Mouse (Mus musculus): ENCODE data around the gene Gm29776. TPM values are rescaled to one million over a fixed set of nuclear protein-coding genes. Genes with fewer than 3 reads are reported as not detected.

Gene Gm29776
- polyA plus RNA-seq, 1 experiment from 2014 or later: 0.15 TPM

DNA sequence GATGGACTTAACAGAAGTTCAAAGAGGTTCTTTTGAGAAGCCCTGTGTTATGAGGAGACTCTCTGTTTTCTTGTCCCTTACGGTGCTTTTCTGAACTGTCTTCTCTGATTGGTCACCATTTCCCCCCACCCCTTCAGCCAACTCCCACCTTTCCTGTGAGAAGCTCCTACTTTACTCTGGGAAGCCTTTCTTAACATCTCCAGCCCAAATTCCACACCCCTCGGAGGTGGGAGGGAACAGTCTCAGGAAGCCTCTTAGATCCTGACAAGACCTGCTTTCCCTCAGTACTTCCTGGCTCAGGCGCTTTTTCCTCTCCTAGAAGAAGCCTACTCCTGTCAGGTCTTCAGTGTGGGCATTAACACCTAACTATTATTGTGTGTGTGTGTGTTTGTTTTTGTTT is 953 bp upstream of the Gm29776 start:
- Histone ChIP-seq H3K36me3 (ENCODE audit: control insufficient read depth, insufficient read depth, low read length) (no peaks in the 10 kb centered on the region), H3K4me3 (ENCODE audit: low read depth, low read length) (no peak overlapping the region), H3K27ac (ENCODE audit: low read length) (no peak overlapping the region), H3K4me1 (ENCODE audit: control insufficient read depth, insufficient read depth, low read length) (no peaks in the 10 kb centered on the region), H3K9ac (ENCODE audit: low read depth, low read length) (no peak overlapping the region), H3K9me3 (replicated peaks; ENCODE audit: control insufficient read depth, low read length, poor library complexity, severe bottlenecking) (no peaks in the 10 kb centered on the region), H3K27me3 (ENCODE audit: control insufficient read depth, insufficient read depth, low read depth, low read length) (no peaks in the 10 kb centered on the region), H3K4me2 (ENCODE audit: low read length) (no peak overlapping the region)
- ATAC-seq: no peak
- 51% methylated on average over 3 of the region's 3 CpGs for WGBS

DNA sequence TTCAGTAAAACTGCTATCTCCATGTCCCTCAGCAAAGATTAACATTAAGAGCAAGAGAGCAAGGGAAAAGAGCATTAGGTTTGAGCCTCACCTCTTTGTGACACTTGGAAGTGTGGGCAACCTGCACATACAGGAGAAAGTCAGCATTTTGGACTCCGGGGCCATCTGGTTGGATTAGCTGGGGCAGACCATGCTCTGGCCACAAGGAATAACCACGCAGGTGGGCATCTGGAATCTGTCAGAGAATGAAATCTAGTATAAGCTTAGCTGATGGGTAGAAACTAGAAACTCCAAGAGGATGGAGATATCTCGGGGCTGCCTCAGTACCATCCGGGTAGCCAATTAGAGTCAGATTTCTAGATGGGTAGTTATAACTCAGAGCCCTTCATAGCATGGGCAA is 1.9 kb downstream of the Gm29776 start:
- ATAC-seq: no peak
- Histone ChIP-seq H3K36me3 (ENCODE audit: control insufficient read depth, insufficient read depth, low read length) (peaks cover 6% of the 10 kb centered on the region; the same call in 1 of the 2 replicates), H3K4me3 (ENCODE audit: low read depth, low read length) (no peak overlapping the region), H3K4me1 (ENCODE audit: control insufficient read depth, insufficient read depth, low read length) (no peaks in the 10 kb centered on the region), H3K9ac (ENCODE audit: low read depth, low read length) (no peak overlapping the region), H3K27ac (ENCODE audit: low read length) (no peak overlapping the region), H3K4me2 (ENCODE audit: low read length) (no peak overlapping the region), H3K27me3 (ENCODE audit: control insufficient read depth, insufficient read depth, low read depth, low read length) (no peaks in the 10 kb centered on the region), H3K9me3 (replicated peaks; ENCODE audit: control insufficient read depth, low read length, poor library complexity, severe bottlenecking) (no peaks in the 10 kb centered on the region)
- 86% methylated on average over 4 of the region's 4 CpGs for WGBS

DNA sequence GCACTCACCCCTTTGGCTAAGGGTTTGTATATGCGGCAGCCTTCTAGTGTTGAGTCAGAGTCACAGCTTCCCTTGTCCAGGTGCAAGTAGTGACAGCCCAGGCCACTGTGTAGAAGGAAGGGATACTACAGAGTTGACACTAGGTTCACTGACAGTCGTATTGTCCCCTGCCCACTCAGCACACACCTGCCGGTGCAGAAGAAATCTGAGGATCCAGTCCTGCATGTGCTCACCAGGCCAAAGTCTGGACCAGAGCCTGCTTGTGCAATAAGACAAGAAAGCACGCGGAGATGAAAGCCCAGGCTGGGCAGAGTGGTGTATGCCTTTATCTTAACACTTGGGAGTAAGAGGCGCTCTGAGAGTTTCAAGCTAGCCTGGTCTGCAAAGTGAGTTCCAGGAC is 3.6 kb downstream of the Gm29776 start:
- Histone ChIP-seq H3K27ac (ENCODE audit: low read length) (no peak overlapping the region), H3K27me3 (ENCODE audit: control insufficient read depth, insufficient read depth, low read depth, low read length) (no peaks in the 10 kb centered on the region), H3K4me1 (ENCODE audit: control insufficient read depth, insufficient read depth, low read length) (no peaks in the 10 kb centered on the region), H3K4me2 (ENCODE audit: low read length) (no peak overlapping the region), H3K9me3 (replicated peaks; ENCODE audit: control insufficient read depth, low read length, poor library complexity, severe bottlenecking) (no peaks in the 10 kb centered on the region), H3K36me3 (ENCODE audit: control insufficient read depth, insufficient read depth, low read length) (peaks cover 12% of the 10 kb centered on the region; the same call in 1 of the 2 replicates), H3K9ac (ENCODE audit: low read depth, low read length) (no peak overlapping the region), H3K4me3 (ENCODE audit: low read depth, low read length) (no peak overlapping the region)
- no peak for ATAC-seq
- 80% methylated on average over 6 of the region's 6 CpGs for WGBS

DNA sequence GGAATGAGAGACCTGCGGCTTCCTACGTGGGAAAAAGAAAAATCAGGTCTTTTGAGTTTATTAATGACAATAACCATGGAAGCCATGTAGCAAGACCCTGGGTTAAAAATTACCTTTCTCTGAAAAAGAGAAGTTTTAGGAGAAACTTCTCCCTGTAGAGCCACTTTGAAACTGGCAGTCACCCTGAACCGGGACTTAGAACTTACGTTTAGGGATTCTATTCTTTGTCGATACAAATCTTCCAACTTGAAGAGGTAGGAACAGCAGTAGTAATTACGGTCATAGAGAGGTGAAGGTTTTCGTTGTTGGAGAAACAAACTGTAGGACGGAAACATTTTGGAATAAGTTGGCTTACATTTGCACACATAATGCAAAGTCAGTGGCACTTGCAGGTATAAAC is 11.4 kb downstream of the Gm29776 start:
- Histone ChIP-seq H3K36me3 (ENCODE audit: control insufficient read depth, insufficient read depth, low read length) (peaks cover 6% of the 10 kb centered on the region; the same call in 1 of the 2 replicates), H3K9me3 (replicated peaks; ENCODE audit: control insufficient read depth, low read length, poor library complexity, severe bottlenecking) (no peaks in the 10 kb centered on the region), H3K4me2 (ENCODE audit: low read length) (peak overlapping the region; percentile 81), H3K27me3 (ENCODE audit: control insufficient read depth, insufficient read depth, low read depth, low read length) (no peaks in the 10 kb centered on the region), H3K4me3 (ENCODE audit: low read depth, low read length) (peak overlapping the region; percentile 85), H3K4me1 (ENCODE audit: control insufficient read depth, insufficient read depth, low read length) (peaks cover 21% of the 10 kb centered on the region), H3K27ac (ENCODE audit: low read length) (peak overlapping the region; percentile 59), H3K9ac (ENCODE audit: low read depth, low read length) (peak overlapping the region; percentile 60)
- 7% methylated on average over 8 of the region's 8 CpGs for WGBS
- ATAC-seq: no peak

DNA sequence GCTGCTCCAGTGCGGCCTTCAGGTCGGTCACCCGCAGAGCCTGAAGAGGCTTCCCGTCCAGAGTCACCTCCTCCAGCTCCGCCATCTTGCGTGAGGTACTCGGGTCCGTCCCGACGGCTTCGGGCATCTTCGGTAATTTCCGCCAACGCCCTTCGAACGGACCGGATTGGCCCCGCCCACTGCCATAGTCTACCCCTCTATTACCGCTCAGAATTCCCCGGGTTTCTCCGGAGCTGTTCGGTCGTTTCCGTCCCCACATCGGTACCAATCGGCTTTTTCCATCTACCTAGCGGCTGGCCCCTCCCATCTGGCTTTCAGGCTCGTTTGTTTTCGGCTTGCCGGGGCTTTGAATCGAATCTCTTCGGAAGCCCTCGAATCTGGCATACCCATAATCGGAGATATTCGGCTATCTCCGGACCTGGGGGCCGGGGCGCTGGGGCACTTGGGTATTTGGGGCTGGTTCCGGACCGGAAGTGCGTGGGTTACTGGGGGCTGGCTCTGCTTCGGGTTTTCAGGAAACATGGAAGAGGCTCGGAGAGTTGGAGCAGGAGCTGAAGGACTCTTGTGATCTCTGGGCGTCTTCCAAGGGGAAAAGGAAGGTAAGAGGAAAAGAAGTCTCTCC is 12.0 kb downstream of the Gm29776 start, which contains the start of gene Acin1:
Gene Acin1 (minus strand): TSS at position 410 of the 622 bp plus-strand sequence.
- Histone ChIP-seq H3K4me3 (ENCODE audit: low read depth, low read length) (peak within 1 kb of the TSS; percentile 85), H3K4me2 (ENCODE audit: low read length) (peak within 1 kb of the TSS; percentile 81), H3K27me3 (ENCODE audit: control insufficient read depth, insufficient read depth, low read depth, low read length) (no peaks in the 10 kb centered on the region), H3K36me3 (ENCODE audit: control insufficient read depth, insufficient read depth, low read length) (peaks cover 6% of the 10 kb centered on the region; the same call in 1 of the 2 replicates), H3K9me3 (replicated peaks; ENCODE audit: control insufficient read depth, low read length, poor library complexity, severe bottlenecking) (no peaks in the 10 kb centered on the region), H3K27ac (ENCODE audit: low read length) (peak within 1 kb of the TSS; percentile 98), H3K9ac (ENCODE audit: low read depth, low read length) (peak within 1 kb of the TSS; percentile 94), H3K4me1 (ENCODE audit: control insufficient read depth, insufficient read depth, low read length) (peaks cover 21% of the 10 kb centered on the region)
- under 1% methylated on average over 44 of the region's 44 CpGs for WGBS
- peak; percentile 98 for ATAC-seq

DNA sequence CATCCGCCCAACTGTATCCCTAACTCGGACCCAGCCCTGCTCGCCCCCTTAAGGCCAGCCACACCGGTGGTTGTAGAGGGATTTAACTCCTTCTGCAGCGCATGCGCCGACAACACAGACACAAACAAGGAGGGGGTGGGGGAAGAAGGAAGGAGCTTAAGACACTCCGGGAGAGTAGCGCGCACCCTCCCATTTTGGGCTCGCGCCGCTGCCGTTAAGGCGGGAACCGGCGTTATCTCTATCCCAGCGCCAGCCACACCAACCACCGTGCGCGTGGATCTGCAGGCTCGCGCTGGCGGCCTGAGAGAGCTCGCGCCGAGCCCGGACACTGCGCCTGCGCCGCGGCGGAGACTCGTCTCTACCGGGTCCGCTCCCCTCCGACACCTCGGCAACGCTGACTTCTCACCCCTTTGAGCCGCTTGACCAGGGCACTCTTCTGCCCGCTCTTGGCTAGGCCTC is 12.5 kb downstream of the Gm29776 start, which contains the start of gene 1700123O20Rik:
Gene 1700123O20Rik (plus strand): TSS at position 154 of the 459 bp plus-strand sequence.
- ATAC-seq: peak; percentile 85
- Histone ChIP-seq H3K36me3 (ENCODE audit: control insufficient read depth, insufficient read depth, low read length) (peaks cover 7% of the 10 kb centered on the region; the same call in 1 of the 2 replicates), H3K4me1 (ENCODE audit: control insufficient read depth, insufficient read depth, low read length) (peaks cover 21% of the 10 kb centered on the region), H3K27me3 (ENCODE audit: control insufficient read depth, insufficient read depth, low read depth, low read length) (no peaks in the 10 kb centered on the region), H3K9me3 (replicated peaks; ENCODE audit: control insufficient read depth, low read length, poor library complexity, severe bottlenecking) (no peaks in the 10 kb centered on the region), H3K27ac (ENCODE audit: low read length) (peak within 1 kb of the TSS; percentile 98), H3K4me2 (ENCODE audit: low read length) (peak within 1 kb of the TSS; percentile 81), H3K9ac (ENCODE audit: low read depth, low read length) (peak within 1 kb of the TSS; percentile 94), H3K4me3 (ENCODE audit: low read depth, low read length) (peak within 1 kb of the TSS; percentile 85)
- WGBS: under 1% methylated on average over 41 of the region's 41 CpGs

DNA sequence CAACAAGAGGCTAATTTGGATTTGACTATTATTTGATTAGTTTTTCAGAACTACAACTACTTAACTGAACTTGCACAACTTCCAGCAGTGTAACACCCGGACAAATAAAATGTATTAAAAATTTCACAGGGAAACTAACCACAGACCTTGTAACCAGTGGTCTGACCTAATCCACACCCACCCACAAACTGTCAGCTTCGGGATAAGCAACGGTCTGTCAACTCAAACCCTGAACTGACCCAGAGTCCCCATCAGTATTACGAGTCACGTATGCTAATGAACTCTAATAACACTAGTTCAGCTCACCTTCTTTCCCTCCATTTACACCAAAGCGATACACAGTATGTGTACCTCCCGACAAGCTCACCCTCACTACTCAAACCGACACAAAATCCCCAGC is 13.2 kb downstream of the Gm29776 start:
- peak overlapping the region; percentile 85 for H3K4me3 ChIP-seq (ENCODE audit: low read depth, low read length)
- H3K9ac ChIP-seq (ENCODE audit: low read depth, low read length): peak overlapping the region; percentile 94
- H3K4me2 ChIP-seq (ENCODE audit: low read length): peak overlapping the region; percentile 61
- peak overlapping the region; percentile 98 for H3K27ac ChIP-seq (ENCODE audit: low read length)
- H3K4me1 ChIP-seq (ENCODE audit: control insufficient read depth, insufficient read depth, low read length): peaks cover 21% of the 10 kb centered on the region
- no peaks in the 10 kb centered on the region for H3K27me3 ChIP-seq (ENCODE audit: control insufficient read depth, insufficient read depth, low read depth, low read length)
- peaks cover 6% of the 10 kb centered on the region; the same call in 1 of the 2 replicates for H3K36me3 ChIP-seq (ENCODE audit: control insufficient read depth, insufficient read depth, low read length)
- no peak for ATAC-seq
- H3K9me3 ChIP-seq (replicated peaks; ENCODE audit: control insufficient read depth, low read length, poor library complexity, severe bottlenecking): no peaks in the 10 kb centered on the region
- 9% methylated on average over 8 of the region's 8 CpGs for WGBS

DNA sequence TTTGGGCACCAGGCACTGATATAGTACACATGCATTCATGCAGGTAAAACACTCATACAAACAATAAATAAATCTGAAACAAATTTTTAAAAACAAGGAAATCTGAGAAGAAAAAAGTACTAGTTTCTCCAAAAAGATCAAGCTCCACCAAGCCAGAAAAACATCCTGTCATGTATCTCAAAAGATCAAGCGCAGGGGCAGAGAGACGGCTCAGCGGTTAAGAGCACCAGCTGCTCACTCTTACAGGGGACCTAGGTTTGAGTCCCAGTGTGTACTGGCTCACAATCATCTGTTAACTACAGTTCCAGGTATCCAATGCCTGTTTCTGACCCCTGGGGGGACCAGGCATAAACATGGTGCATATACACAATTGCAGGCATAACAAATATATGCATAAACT is 16.2 kb downstream of the Gm29776 start:
- no peak for ATAC-seq
- 90% methylated on average over 3 of the region's 3 CpGs for WGBS
- H3K36me3 ChIP-seq (ENCODE audit: control insufficient read depth, insufficient read depth, low read length): peaks cover 12% of the 10 kb centered on the region; the same call in 1 of the 2 replicates

DNA sequence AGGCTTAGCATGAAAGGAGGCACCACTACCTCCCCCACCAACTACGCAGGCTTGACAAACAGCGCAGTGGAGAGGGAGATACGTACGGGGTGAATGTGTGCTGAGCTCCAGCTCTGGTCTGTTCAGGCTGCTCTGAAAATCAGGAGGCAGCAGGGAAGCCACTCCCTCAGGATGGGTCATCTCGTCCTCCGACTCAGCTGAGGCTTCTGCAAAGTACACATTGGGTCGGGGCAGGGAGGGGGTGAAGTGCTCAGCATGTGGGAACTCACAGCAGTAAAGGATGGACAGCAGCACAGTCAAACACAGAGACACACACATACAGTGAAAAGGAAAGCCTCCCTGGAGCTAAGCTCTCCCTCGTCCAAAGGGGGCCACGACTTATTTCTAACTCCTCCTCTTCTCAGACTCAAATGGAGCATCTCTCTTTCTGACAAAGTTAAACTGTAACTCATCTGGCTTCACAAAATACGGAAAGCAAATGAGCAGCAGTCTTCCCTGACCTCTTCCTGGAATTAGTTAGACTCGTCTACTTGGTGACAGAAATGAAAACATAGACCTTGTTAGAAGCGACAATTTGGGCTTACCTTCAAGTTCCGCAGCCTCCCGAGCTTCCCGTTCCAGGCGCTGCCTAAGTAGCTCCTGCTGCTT is 19.9 kb downstream of the Gm29776 start:
- Histone ChIP-seq H3K27me3 (ENCODE audit: control insufficient read depth, insufficient read depth, low read depth, low read length) (no peaks in the 10 kb centered on the region), H3K9me3 (replicated peaks; ENCODE audit: control insufficient read depth, low read length, poor library complexity, severe bottlenecking) (no peaks in the 10 kb centered on the region), H3K9ac (ENCODE audit: low read depth, low read length) (no peak overlapping the region), H3K36me3 (ENCODE audit: control insufficient read depth, insufficient read depth, low read length) (peaks cover 26% of the 10 kb centered on the region), H3K4me2 (ENCODE audit: low read length) (no peak overlapping the region), H3K4me3 (ENCODE audit: low read depth, low read length) (no peak overlapping the region), H3K27ac (ENCODE audit: low read length) (no peak overlapping the region), H3K4me1 (ENCODE audit: control insufficient read depth, insufficient read depth, low read length) (no peaks in the 10 kb centered on the region; the same call in 1 of the 2 replicates)
- WGBS: 86% methylated on average over 16 of the region's 16 CpGs
- no peak for ATAC-seq

More for the DNA sequence above, 16.2 kb downstream of the Gm29776 start:
- Histone ChIP-seq H3K4me2 (ENCODE audit: low read length) (no peak overlapping the region), H3K9me3 (replicated peaks; ENCODE audit: control insufficient read depth, low read length, poor library complexity, severe bottlenecking) (no peaks in the 10 kb centered on the region), H3K27ac (ENCODE audit: low read length) (no peak overlapping the region), H3K4me1 (ENCODE audit: control insufficient read depth, insufficient read depth, low read length) (peaks cover 10% of the 10 kb centered on the region), H3K9ac (ENCODE audit: low read depth, low read length) (no peak overlapping the region), H3K27me3 (ENCODE audit: control insufficient read depth, insufficient read depth, low read depth, low read length) (no peaks in the 10 kb centered on the region), H3K4me3 (ENCODE audit: low read depth, low read length) (no peak overlapping the region)
